Mouse (Mus musculus): Measurements from ENCODE around the gene Tada2a. TPM values are rescaled to one million over a fixed set of nuclear protein-coding genes. Genes with fewer than 3 reads are reported as not detected.

Tada2a gene
- 30.5 and 36.1 TPM in 2 replicates for polyA plus RNA-seq (2016; fragmentation: Nextera tagmentation; extraction: Ambion mirVana)

- Histone ChIP-seq H3K9me3 (no peaks in the 10 kb centered on the region), H3K27me3 (ENCODE audit: insufficient read depth, poor library complexity, severe bottlenecking) (no peaks in the 10 kb centered on the region), H3K27ac (peak within 1 kb of the TSS; percentile 95), H3K4me3 (peak within 1 kb of the TSS; percentile 88), H3K4me1 (replicated peaks) (peaks cover 15% of the 10 kb centered on the region), H3K36me3 (peaks cover 31% of the 10 kb centered on the region)
- 1% methylated on average over 83 of the region's 83 CpGs for WGBS
- DNase-seq (ENCODE audit: low spot score): peak; percentile 84
Measured at GRCm38 (mm10) chr11:84128943-84129798, at the start of gene Tada2a, which contains the start of gene Acaca. Gene Tada2a, minus strand, starts transcription at chr11:84129600. Gene Acaca, plus strand, starts transcription at chr11:84129672.

- H3K36me3 ChIP-seq: 0 out of 2 replicates have a peak, but pooled peaks cover 4% of the 10 kb centered on the region
- H3K27me3 ChIP-seq (ENCODE audit: insufficient read depth, poor library complexity, severe bottlenecking): no peaks in the 10 kb centered on the region; the same call in 1 of the 2 replicates
- WGBS: 46% methylated on average over 4 of the region's 4 CpGs
- H3K27ac ChIP-seq: peak overlapping the region; percentile 97
- H3K4me1 ChIP-seq (replicated peaks): peaks cover 27% of the 10 kb centered on the region
- H3K4me3 ChIP-seq: peak overlapping the region; percentile 83
- no peaks in the 10 kb centered on the region for H3K9me3 ChIP-seq
- DNase-seq (ENCODE audit: low spot score): no peak
Measured at GRCm38 (mm10) chr11:84178571-84178970, 49.2 kb upstream of the Tada2a start.

GRCm38 (mm10) chr11:84172539-84173435 lies 43.4 kb upstream of the Tada2a start:
- Histone ChIP-seq H3K36me3 (no peaks in the 10 kb centered on the region), H3K9me3 (no peaks in the 10 kb centered on the region), H3K27me3 (ENCODE audit: insufficient read depth, poor library complexity, severe bottlenecking) (no peaks in the 10 kb centered on the region; the same call in 1 of the 2 replicates), H3K4me1 (replicated peaks) (0 out of 2 replicates have a peak, but pooled peaks cover 7% of the 10 kb centered on the region), H3K4me3 (no peak overlapping the region), H3K27ac (no peak overlapping the region)
- DNase-seq (ENCODE audit: low spot score): no peak
- WGBS: 75% methylated on average over 11 of the region's 11 CpGs

GRCm38 (mm10) chr11:84168701-84169288 lies 39.4 kb upstream of the Tada2a start:
- Histone ChIP-seq H3K27me3 (ENCODE audit: insufficient read depth, poor library complexity, severe bottlenecking) (no peaks in the 10 kb centered on the region), H3K36me3 (no peaks in the 10 kb centered on the region)

GRCm38 (mm10) chr11:84167046-84167526 lies 37.7 kb upstream of the Tada2a start, which contains the start of gene Gm11437:
Gene Gm11437, minus strand, starts transcription at chr11:84167476.
- no peak within 1 kb of the TSS for H3K4me3 ChIP-seq
- no peak for DNase-seq (ENCODE audit: low spot score)
- H3K4me1 ChIP-seq (replicated peaks): peaks cover 3% of the 10 kb centered on the region; the same call in 1 of the 2 replicates
- no peaks in the 10 kb centered on the region for H3K36me3 ChIP-seq
- no peak within 1 kb of the TSS for H3K27ac ChIP-seq
- WGBS: 83% methylated on average over 5 of the region's 5 CpGs
- H3K9me3 ChIP-seq: no peaks in the 10 kb centered on the region
- no peaks in the 10 kb centered on the region for H3K27me3 ChIP-seq (ENCODE audit: insufficient read depth, poor library complexity, severe bottlenecking)

More at GRCm38 (mm10) chr11:84168701-84169288, 39.4 kb upstream of the Tada2a start:
- no peak for DNase-seq (ENCODE audit: low spot score)
- WGBS: 36% methylated on average over 7 of the region's 7 CpGs
- Histone ChIP-seq H3K9me3 (no peaks in the 10 kb centered on the region), H3K27ac (no peak overlapping the region), H3K4me1 (replicated peaks) (peaks cover 7% of the 10 kb centered on the region; the same call in 1 of the 2 replicates), H3K4me3 (no peak overlapping the region)

GRCm38 (mm10) chr11:84164561-84164960 lies 35.2 kb upstream of the Tada2a start:
- Histone ChIP-seq H3K36me3 (no peaks in the 10 kb centered on the region), H3K27ac (no peak overlapping the region), H3K4me3 (no peak overlapping the region), H3K27me3 (ENCODE audit: insufficient read depth, poor library complexity, severe bottlenecking) (no peaks in the 10 kb centered on the region), H3K4me1 (replicated peaks) (peaks cover 3% of the 10 kb centered on the region; the same call in 1 of the 2 replicates), H3K9me3 (no peaks in the 10 kb centered on the region)
- WGBS: 68% methylated on average over 4 of the region's 4 CpGs
- DNase-seq (ENCODE audit: low spot score): no peak

- Histone ChIP-seq H3K4me3 (no peak overlapping the region), H3K27ac (no peak overlapping the region), H3K4me1 (replicated peaks) (peaks cover 3% of the 10 kb centered on the region; the same call in 1 of the 2 replicates), H3K9me3 (no peaks in the 10 kb centered on the region), H3K27me3 (ENCODE audit: insufficient read depth, poor library complexity, severe bottlenecking) (no peaks in the 10 kb centered on the region), H3K36me3 (no peaks in the 10 kb centered on the region)
- 86% methylated on average over 6 of the region's 6 CpGs for WGBS
- no peak for DNase-seq (ENCODE audit: low spot score)
Measured at GRCm38 (mm10) chr11:84164123-84164522, 34.7 kb upstream of the Tada2a start.

- Histone ChIP-seq H3K4me3 (no peak overlapping the region), H3K27ac (no peak overlapping the region), H3K4me1 (replicated peaks) (no peaks in the 10 kb centered on the region), H3K27me3 (ENCODE audit: insufficient read depth, poor library complexity, severe bottlenecking) (no peaks in the 10 kb centered on the region), H3K36me3 (no peaks in the 10 kb centered on the region), H3K9me3 (no peaks in the 10 kb centered on the region)
- 89% methylated on average over 4 of the region's 4 CpGs for WGBS
- DNase-seq (ENCODE audit: low spot score): no peak
Measured at GRCm38 (mm10) chr11:84156535-84157262, 27.3 kb upstream of the Tada2a start.

- no peak for DNase-seq (ENCODE audit: low spot score)
- H3K27ac ChIP-seq: no peak overlapping the region
- 72% methylated on average over 2 of the region's 2 CpGs for WGBS
- H3K4me3 ChIP-seq: no peak overlapping the region
- H3K9me3 ChIP-seq: no peaks in the 10 kb centered on the region
- no peaks in the 10 kb centered on the region for H3K4me1 ChIP-seq (replicated peaks)
- H3K36me3 ChIP-seq: no peaks in the 10 kb centered on the region
- H3K27me3 ChIP-seq (ENCODE audit: insufficient read depth, poor library complexity, severe bottlenecking): no peaks in the 10 kb centered on the region
Measured at GRCm38 (mm10) chr11:84150884-84151283, 21.5 kb upstream of the Tada2a start.

GRCm38 (mm10) chr11:84146081-84146480 lies 16.7 kb upstream of the Tada2a start:
- Histone ChIP-seq H3K27me3 (ENCODE audit: insufficient read depth, poor library complexity, severe bottlenecking) (no peaks in the 10 kb centered on the region), H3K4me3 (no peak overlapping the region), H3K4me1 (replicated peaks) (no peaks in the 10 kb centered on the region), H3K9me3 (no peaks in the 10 kb centered on the region), H3K36me3 (no peaks in the 10 kb centered on the region), H3K27ac (no peak overlapping the region)
- DNase-seq (ENCODE audit: low spot score): no peak
- 57% methylated on average over 3 of the region's 3 CpGs for WGBS

GRCm38 (mm10) chr11:84145201-84145798 lies 15.9 kb upstream of the Tada2a start:
- no peaks in the 10 kb centered on the region for H3K4me1 ChIP-seq (replicated peaks)
- H3K27me3 ChIP-seq (ENCODE audit: insufficient read depth, poor library complexity, severe bottlenecking): no peaks in the 10 kb centered on the region
- H3K9me3 ChIP-seq: no peaks in the 10 kb centered on the region
- no peak for DNase-seq (ENCODE audit: low spot score)
- WGBS: 78% methylated on average over 10 of the region's 10 CpGs
- no peak overlapping the region for H3K27ac ChIP-seq
- H3K36me3 ChIP-seq: no peaks in the 10 kb centered on the region
- no peak overlapping the region for H3K4me3 ChIP-seq

Measured in hindbrain, embryonic 10.5 days (tissue).